In genomic region chr5:53983358-53983757, GRCm38 (mm10) we compare ENCODE assay signal across 26 mouse cellular contexts.
"Had no signal": no experiment of that assay in that cellular context is flagged by ENCODE, and none has a peak within 500 bp of the region (broad histone marks: within the 10 kb centered on the region; RNA-seq: fewer than 3 reads in every experiment).

No protein-coding gene starts in this region.

- H3K36me3 ChIP-seq: embryonic facial prominence, embryonic 10.5 days; embryonic facial prominence, embryonic 12.5 days; embryonic facial prominence, embryonic 13.5 days; embryonic facial prominence, embryonic 15.5 days; forebrain, embryonic 10.5 days; forebrain, embryonic 12.5 days; forebrain, embryonic 15.5 days had no signal

- H3K27me3 ChIP-seq: embryonic facial prominence, embryonic 12.5 days; embryonic facial prominence, embryonic 13.5 days; embryonic facial prominence, embryonic 15.5 days; forebrain, embryonic 12.5 days; forebrain, embryonic 13.5 days; forebrain, embryonic 15.5 days had no signal

- H3K4me1 ChIP-seq: embryonic facial prominence, embryonic 10.5 days; embryonic facial prominence, embryonic 12.5 days; embryonic facial prominence, embryonic 13.5 days; embryonic facial prominence, embryonic 15.5 days; forebrain, embryonic 10.5 days; forebrain, embryonic 12.5 days; forebrain, embryonic 13.5 days; forebrain, embryonic 15.5 days had no signal

- H3K9me3 ChIP-seq: embryonic facial prominence, embryonic 10.5 days; embryonic facial prominence, embryonic 12.5 days; embryonic facial prominence, embryonic 13.5 days; embryonic facial prominence, embryonic 15.5 days; forebrain, embryonic 10.5 days; forebrain, embryonic 12.5 days; forebrain, embryonic 13.5 days; forebrain, embryonic 15.5 days had no signal

- H3K27ac ChIP-seq: embryonic facial prominence, embryonic 10.5 days; embryonic facial prominence, embryonic 12.5 days; embryonic facial prominence, embryonic 13.5 days; embryonic facial prominence, embryonic 15.5 days; forebrain, embryonic 10.5 days; forebrain, embryonic 12.5 days; forebrain, embryonic 13.5 days; forebrain, embryonic 15.5 days; gastrocnemius, adult 2 months; heart, adult 2 months had no signal

- ATAC-seq: forebrain, embryonic 13.5 days; forebrain, embryonic 14.5 days; forebrain, embryonic 15.5 days; forebrain, embryonic 16.5 days; forebrain, postnatal 0 days had no signal

- H3K9ac ChIP-seq: embryonic facial prominence, embryonic 12.5 days; embryonic facial prominence, embryonic 13.5 days; embryonic facial prominence, embryonic 15.5 days; forebrain, embryonic 12.5 days; forebrain, embryonic 13.5 days; forebrain, embryonic 15.5 days; forebrain, postnatal 0 days had no signal

- DNase-seq: cerebellum, adult 8-10 months; cerebellum, adult 9-10 months; cerebellum, adult 9-11 months; cerebellum, postnatal 10 days; cerebellum, postnatal 14 days; cerebellum, postnatal 36 days; embryo, embryonic 11 days; forebrain, postnatal 0 days; gastrocnemius, adult 2 months; gastrocnemius, postnatal 10 days; gastrocnemius, postnatal 14 days; gastrocnemius, postnatal 25 days; gastrocnemius, postnatal 36 days; heart, adult 18-20 months; heart, adult 2 months had no signal

- H3K4me3 ChIP-seq: embryonic facial prominence, embryonic 10.5 days; embryonic facial prominence, embryonic 12.5 days; embryonic facial prominence, embryonic 13.5 days; embryonic facial prominence, embryonic 15.5 days; erythroblast, embryonic 14.5 days; forebrain, embryonic 10.5 days; forebrain, embryonic 12.5 days; forebrain, embryonic 13.5 days; forebrain, embryonic 15.5 days; gastrocnemius, adult 2 months; heart, adult 2 months had no signal
